Mouse (Mus musculus): ENCODE data around the gene Zhx3. TPM values are rescaled to one million over a fixed set of nuclear protein-coding genes. Genes with fewer than 3 reads are reported as not detected.

The Zhx3 gene
- polyA plus RNA-seq, 1 experiment from 2014 or later = 15.5 TPM

DNA sequence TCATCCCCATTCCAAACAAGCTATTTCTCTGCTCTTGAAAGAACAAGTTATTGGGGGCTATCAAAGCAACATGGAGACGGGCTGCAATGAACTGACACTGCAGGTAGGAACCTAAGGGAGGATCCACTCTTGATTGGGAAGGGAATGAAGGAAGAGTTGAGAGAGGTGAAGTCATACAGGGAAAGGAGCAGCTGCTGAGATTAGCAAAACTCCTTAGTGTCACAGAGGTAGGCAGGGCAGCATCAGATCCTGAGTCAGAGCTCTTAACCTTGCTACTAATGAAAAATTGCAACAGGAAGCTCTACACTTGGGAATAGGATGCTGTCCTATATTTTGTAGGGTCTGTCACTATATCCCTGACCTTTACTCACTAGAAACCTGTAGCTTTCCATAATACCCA, 71.8 kb downstream of the Zhx3 start:
- ATAC-seq (ENCODE audit: low read depth) = no peak
- H3K4me2 ChIP-seq (ENCODE audit: low read depth, low read length) = no peak overlapping the region

DNA sequence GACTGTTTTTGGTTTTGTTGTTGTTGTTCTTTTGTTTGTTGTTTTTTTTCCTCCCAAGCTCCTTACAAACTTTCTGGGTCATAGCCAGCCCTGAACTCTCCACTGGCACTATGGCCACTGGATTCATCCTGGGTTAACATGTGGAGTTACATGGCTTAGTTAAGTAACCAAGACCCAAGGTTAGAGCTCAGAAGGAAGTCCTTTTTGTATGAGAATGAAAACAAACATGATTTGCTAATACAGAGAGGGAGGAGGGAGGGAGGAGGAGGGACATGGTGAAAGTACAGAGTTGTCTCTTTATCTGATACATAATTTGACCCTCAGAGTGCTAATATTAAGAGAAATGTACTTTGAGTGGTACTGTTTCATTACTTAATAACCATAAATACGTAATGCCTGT, 74.6 kb downstream of the Zhx3 start:
- no peak overlapping the region for H3K4me2 ChIP-seq (ENCODE audit: low read depth, low read length)
- H3K9ac ChIP-seq (replicated peaks; ENCODE audit: low read depth, low read length) = no peak overlapping the region

More for the DNA sequence above, 71.8 kb downstream of the Zhx3 start:
- Histone ChIP-seq H3K4me1 (ENCODE audit: control insufficient read depth, insufficient read depth, low read length) (0 out of 2 replicates have a peak, but pooled peaks cover 3% of the 10 kb centered on the region), H3K4me3 (ENCODE audit: low read depth, low read length) (no peak overlapping the region), H3K36me3 (ENCODE audit: control insufficient read depth, insufficient read depth, low read length) (no peaks in the 10 kb centered on the region), H3K27me3 (ENCODE audit: control insufficient read depth, insufficient read depth, low read length) (no peaks in the 10 kb centered on the region), H3K9ac (replicated peaks; ENCODE audit: low read depth, low read length) (no peak overlapping the region), H3K27ac (ENCODE audit: low read depth, low read length) (no peak overlapping the region), H3K9me3 (ENCODE audit: control insufficient read depth, low read length) (no peaks in the 10 kb centered on the region)
- WGBS = 89% methylated on average over 1 of the region's 1 CpGs

DNA sequence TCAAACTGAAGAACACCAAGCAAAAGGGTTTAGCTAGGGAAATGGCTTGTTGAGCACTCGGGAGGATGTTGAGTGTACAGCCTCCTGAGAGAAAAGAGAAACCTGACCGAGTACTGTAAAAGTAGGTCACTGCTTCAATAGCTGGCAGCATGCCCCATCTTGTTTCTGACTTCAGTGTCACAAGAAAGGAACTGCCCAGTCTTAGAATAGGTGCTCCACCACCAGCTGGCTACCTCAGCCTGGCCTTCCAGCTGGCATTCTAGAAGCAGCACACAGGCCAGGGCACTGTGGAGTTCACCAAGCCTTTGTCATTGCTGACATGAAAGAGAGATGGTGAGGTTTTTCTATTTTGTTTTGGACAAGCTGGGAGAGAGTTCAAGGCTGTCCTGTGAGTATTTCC, 75.8 kb downstream of the Zhx3 start:
- H3K9me3 ChIP-seq (ENCODE audit: control insufficient read depth, low read length) = no peaks in the 10 kb centered on the region
- WGBS = 85% methylated on average over 2 of the region's 2 CpGs
- no peak overlapping the region for H3K27ac ChIP-seq (ENCODE audit: low read depth, low read length)
- no peak for ATAC-seq (ENCODE audit: low read depth)
- no peaks in the 10 kb centered on the region for H3K27me3 ChIP-seq (ENCODE audit: control insufficient read depth, insufficient read depth, low read length)
- H3K4me1 ChIP-seq (ENCODE audit: control insufficient read depth, insufficient read depth, low read length) = no peaks in the 10 kb centered on the region
- no peaks in the 10 kb centered on the region for H3K36me3 ChIP-seq (ENCODE audit: control insufficient read depth, insufficient read depth, low read length)
- no peak overlapping the region for H3K4me2 ChIP-seq (ENCODE audit: low read depth, low read length)
- no peak overlapping the region for H3K4me3 ChIP-seq (ENCODE audit: low read depth, low read length)
- H3K9ac ChIP-seq (replicated peaks; ENCODE audit: low read depth, low read length) = no peak overlapping the region

More for the DNA sequence above, 74.6 kb downstream of the Zhx3 start:
- Histone ChIP-seq H3K4me3 (ENCODE audit: low read depth, low read length) (no peak overlapping the region), H3K36me3 (ENCODE audit: control insufficient read depth, insufficient read depth, low read length) (no peaks in the 10 kb centered on the region), H3K27me3 (ENCODE audit: control insufficient read depth, insufficient read depth, low read length) (no peaks in the 10 kb centered on the region), H3K27ac (ENCODE audit: low read depth, low read length) (no peak overlapping the region), H3K9me3 (ENCODE audit: control insufficient read depth, low read length) (no peaks in the 10 kb centered on the region), H3K4me1 (ENCODE audit: control insufficient read depth, insufficient read depth, low read length) (no peaks in the 10 kb centered on the region)
- no peak for ATAC-seq (ENCODE audit: low read depth)
- 87% methylated on average over 1 of the region's 1 CpGs for WGBS

DNA sequence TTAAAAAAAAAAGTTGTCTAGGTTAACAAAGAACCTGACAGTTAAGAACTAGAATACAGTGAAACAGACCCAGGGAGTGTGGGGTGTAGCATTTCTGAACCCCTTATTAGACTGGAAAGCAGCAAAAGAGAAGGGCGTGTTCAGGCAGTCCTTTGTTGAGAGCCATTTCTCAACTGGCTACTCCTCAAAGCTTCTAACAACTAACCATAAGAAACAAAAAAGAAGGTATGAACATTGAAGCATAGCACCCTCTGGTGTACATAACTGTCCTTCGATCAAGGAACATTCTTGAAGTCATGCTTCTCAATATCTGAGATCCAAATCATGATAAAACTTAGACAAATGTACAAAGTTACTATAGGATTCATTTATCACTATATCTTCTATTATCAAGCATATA, 79.7 kb downstream of the Zhx3 start:
- no peak for ATAC-seq (ENCODE audit: low read depth)
- Histone ChIP-seq H3K27ac (ENCODE audit: low read depth, low read length) (no peak overlapping the region), H3K9me3 (ENCODE audit: control insufficient read depth, low read length) (no peaks in the 10 kb centered on the region), H3K4me1 (ENCODE audit: control insufficient read depth, insufficient read depth, low read length) (no peaks in the 10 kb centered on the region), H3K27me3 (ENCODE audit: control insufficient read depth, insufficient read depth, low read length) (no peaks in the 10 kb centered on the region), H3K4me3 (ENCODE audit: low read depth, low read length) (no peak overlapping the region), H3K9ac (replicated peaks; ENCODE audit: low read depth, low read length) (no peak overlapping the region), H3K36me3 (ENCODE audit: control insufficient read depth, insufficient read depth, low read length) (no peaks in the 10 kb centered on the region), H3K4me2 (ENCODE audit: low read depth, low read length) (no peak overlapping the region)
- WGBS = 66% methylated on average over 2 of the region's 2 CpGs

DNA sequence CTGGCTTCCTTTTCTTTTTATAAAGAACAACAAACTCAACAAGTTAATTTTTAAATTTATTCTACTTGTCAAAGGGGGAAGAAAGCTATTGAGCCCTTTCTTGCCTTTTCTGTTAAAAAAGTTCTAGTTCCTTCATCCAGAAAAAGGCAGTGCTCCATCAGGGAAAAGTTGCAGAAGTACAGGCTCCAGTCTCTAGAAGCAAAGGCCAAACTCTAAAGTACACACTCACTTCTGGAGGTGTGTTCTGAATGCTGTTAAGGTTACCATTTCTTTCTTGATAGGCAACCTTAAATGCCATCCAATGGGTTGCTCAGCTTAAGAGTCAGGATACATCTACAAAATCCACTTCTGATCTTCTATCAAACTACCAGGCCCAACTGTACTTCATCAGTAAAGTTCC, 83.1 kb downstream of the Zhx3 start:
- H3K9ac ChIP-seq (replicated peaks; ENCODE audit: low read depth, low read length) = no peak overlapping the region
- no peaks in the 10 kb centered on the region for H3K36me3 ChIP-seq (ENCODE audit: control insufficient read depth, insufficient read depth, low read length)
- no peak overlapping the region for H3K27ac ChIP-seq (ENCODE audit: low read depth, low read length)
- no peaks in the 10 kb centered on the region for H3K9me3 ChIP-seq (ENCODE audit: control insufficient read depth, low read length)
- no peaks in the 10 kb centered on the region for H3K4me1 ChIP-seq (ENCODE audit: control insufficient read depth, insufficient read depth, low read length)
- no peak overlapping the region for H3K4me3 ChIP-seq (ENCODE audit: low read depth, low read length)
- H3K4me2 ChIP-seq (ENCODE audit: low read depth, low read length) = no peak overlapping the region
- ATAC-seq (ENCODE audit: low read depth) = no peak
- H3K27me3 ChIP-seq (ENCODE audit: control insufficient read depth, insufficient read depth, low read length) = no peaks in the 10 kb centered on the region

DNA sequence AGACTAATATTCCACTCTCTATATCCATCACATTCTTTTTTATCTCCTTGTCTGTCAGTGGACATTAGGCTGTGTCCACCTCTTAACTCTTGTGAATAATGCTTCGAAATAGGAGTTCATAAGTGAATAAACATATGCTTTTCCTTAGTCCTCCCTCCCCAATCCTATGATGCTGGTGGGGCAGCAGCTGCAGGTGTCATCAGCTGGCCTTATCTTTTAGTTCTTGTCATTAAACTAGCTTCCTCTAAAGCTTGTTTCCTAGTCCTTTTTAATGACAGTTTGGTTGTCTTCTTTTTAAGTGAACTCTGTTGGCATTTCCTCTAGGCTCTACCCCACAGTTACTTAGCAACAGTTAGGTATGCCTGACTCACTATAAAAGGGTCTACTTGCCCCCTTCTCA, 83.8 kb downstream of the Zhx3 start:
- no peak for ATAC-seq (ENCODE audit: low read depth)
- no peaks in the 10 kb centered on the region for H3K4me1 ChIP-seq (ENCODE audit: control insufficient read depth, insufficient read depth, low read length)
- WGBS = 87% methylated on average over 1 of the region's 1 CpGs

DNA sequence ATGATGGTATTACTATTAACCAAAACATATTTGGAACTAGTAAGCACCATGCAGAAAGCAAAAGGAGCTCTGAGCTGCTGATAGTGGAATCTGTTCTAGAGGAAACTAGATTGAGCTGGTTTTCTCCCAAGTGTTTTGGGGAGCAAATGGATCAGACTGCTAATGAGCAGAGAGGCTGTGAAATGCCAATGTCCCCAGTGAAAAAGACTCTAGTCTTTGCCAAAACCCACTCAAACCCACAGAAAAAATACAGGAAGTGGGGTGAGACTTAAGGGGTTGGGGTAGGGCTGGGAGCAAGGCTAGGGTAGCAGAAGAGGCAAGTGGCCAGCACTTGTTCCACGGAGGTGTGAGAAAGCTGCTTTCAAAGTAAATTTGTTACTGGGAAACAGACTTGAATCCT, 86.5 kb downstream of the Zhx3 start:
- H3K4me1 ChIP-seq (ENCODE audit: control insufficient read depth, insufficient read depth, low read length) = no peaks in the 10 kb centered on the region
- H3K9me3 ChIP-seq (ENCODE audit: control insufficient read depth, low read length) = no peaks in the 10 kb centered on the region
- H3K27me3 ChIP-seq (ENCODE audit: control insufficient read depth, insufficient read depth, low read length) = no peaks in the 10 kb centered on the region
- H3K4me2 ChIP-seq (ENCODE audit: low read depth, low read length) = no peak overlapping the region
- ATAC-seq (ENCODE audit: low read depth) = peak; percentile 69
- 74% methylated on average over 1 of the region's 1 CpGs for WGBS
- no peak overlapping the region for H3K9ac ChIP-seq (replicated peaks; ENCODE audit: low read depth, low read length)
- H3K4me3 ChIP-seq (ENCODE audit: low read depth, low read length) = no peak overlapping the region
- H3K27ac ChIP-seq (ENCODE audit: low read depth, low read length) = peak overlapping the region; percentile 60
- no peaks in the 10 kb centered on the region for H3K36me3 ChIP-seq (ENCODE audit: control insufficient read depth, insufficient read depth, low read length)

More for the DNA sequence above, 83.8 kb downstream of the Zhx3 start:
- Histone ChIP-seq H3K4me3 (ENCODE audit: low read depth, low read length) (no peak overlapping the region), H3K27me3 (ENCODE audit: control insufficient read depth, insufficient read depth, low read length) (no peaks in the 10 kb centered on the region), H3K27ac (ENCODE audit: low read depth, low read length) (no peak overlapping the region), H3K4me2 (ENCODE audit: low read depth, low read length) (no peak overlapping the region), H3K9me3 (ENCODE audit: control insufficient read depth, low read length) (no peaks in the 10 kb centered on the region), H3K36me3 (ENCODE audit: control insufficient read depth, insufficient read depth, low read length) (no peaks in the 10 kb centered on the region), H3K9ac (replicated peaks; ENCODE audit: low read depth, low read length) (no peak overlapping the region)

DNA sequence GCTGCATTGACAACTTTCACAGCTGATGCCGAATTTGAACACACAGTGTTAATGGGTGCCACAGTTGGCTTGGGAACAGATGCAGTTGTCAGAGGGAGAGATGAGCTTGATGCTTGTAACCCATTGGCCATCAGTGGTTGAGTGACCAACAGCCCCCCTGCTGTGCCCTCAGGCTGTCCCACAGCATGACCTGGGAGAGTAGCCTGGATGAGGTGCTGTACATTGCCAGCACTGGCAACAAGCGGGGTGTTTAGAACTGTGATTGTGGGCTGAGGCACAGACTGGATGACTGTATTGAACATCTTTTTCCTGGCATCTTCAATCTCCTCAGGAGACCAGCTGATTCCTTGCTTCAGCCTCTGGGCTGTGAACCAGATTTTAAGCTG, 92.0 kb downstream of the Zhx3 start:
- Histone ChIP-seq H3K9me3 (ENCODE audit: control insufficient read depth, low read length) (no peaks in the 10 kb centered on the region), H3K4me1 (ENCODE audit: control insufficient read depth, insufficient read depth, low read length) (no peaks in the 10 kb centered on the region), H3K4me2 (ENCODE audit: low read depth, low read length) (no peak overlapping the region), H3K36me3 (ENCODE audit: control insufficient read depth, insufficient read depth, low read length) (no peaks in the 10 kb centered on the region), H3K27me3 (ENCODE audit: control insufficient read depth, insufficient read depth, low read length) (no peaks in the 10 kb centered on the region), H3K27ac (ENCODE audit: low read depth, low read length) (no peak overlapping the region), H3K4me3 (ENCODE audit: low read depth, low read length) (no peak overlapping the region), H3K9ac (replicated peaks; ENCODE audit: low read depth, low read length) (no peak overlapping the region)
- 95% methylated on average over 2 of the region's 2 CpGs for WGBS
- no peak for ATAC-seq (ENCODE audit: low read depth)

DNA sequence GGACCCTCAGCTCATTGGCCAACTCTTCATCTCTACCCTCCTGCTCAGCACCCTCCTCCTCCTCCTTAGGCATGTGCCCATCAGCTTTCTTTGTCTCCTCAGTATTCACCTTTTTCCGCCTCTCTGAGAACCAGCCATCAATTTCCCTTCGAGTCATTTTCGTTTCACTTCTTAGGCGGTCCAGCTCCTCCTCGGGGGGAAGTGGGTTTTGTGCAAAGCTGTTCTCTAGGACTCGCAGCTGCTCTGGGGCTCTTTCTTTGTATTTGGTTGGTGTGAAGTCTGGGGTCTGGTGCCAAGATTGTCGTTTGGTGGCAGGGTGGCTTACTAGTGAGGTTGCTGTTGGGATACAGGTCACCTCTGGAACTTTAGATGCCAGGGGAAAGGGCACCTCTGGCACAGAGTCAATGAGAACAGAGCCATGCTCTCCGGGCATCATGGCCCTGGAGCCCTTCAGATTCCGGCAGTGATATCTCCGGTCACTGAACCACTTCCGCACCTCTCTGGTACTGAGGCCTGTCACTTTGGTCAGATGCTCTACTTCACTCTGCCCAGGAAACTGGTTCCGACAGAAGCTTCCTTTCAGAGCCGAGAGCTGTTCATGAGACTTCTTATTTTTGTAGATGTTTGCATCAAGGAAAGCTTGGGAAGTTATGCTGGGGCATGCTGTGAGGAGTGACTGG, 92.5 kb downstream of the Zhx3 start:
- WGBS = 85% methylated on average over 13 of the region's 13 CpGs
- Histone ChIP-seq H3K4me1 (ENCODE audit: control insufficient read depth, insufficient read depth, low read length) (no peaks in the 10 kb centered on the region), H3K4me3 (ENCODE audit: low read depth, low read length) (no peak overlapping the region), H3K27ac (ENCODE audit: low read depth, low read length) (no peak overlapping the region), H3K36me3 (ENCODE audit: control insufficient read depth, insufficient read depth, low read length) (no peaks in the 10 kb centered on the region), H3K27me3 (ENCODE audit: control insufficient read depth, insufficient read depth, low read length) (no peaks in the 10 kb centered on the region), H3K9ac (replicated peaks; ENCODE audit: low read depth, low read length) (no peak overlapping the region), H3K4me2 (ENCODE audit: low read depth, low read length) (no peak overlapping the region), H3K9me3 (ENCODE audit: control insufficient read depth, low read length) (no peaks in the 10 kb centered on the region)
- no peak for ATAC-seq (ENCODE audit: low read depth)

Measured in neural tube, embryonic 14.5 days (tissue).